Mouse (Mus musculus): ENCODE data around the gene Golga5. TPM values are rescaled to one million over a fixed set of nuclear protein-coding genes. Genes with fewer than 3 reads are reported as not detected.

Gene Golga5
- total and polyA plus RNA-seq, 3 experiments, result 25.9 to 29.3 TPM; not detected in 1

GRCm38 (mm10) chr12:102424456-102424855 lies 44.5 kb upstream of the Golga5 start:
- TF ChIP-seq KAT2A (conservative IDR thresholded peaks at IDR 0.05; ENCODE audit: low read depth, low read length) (no peak), MEF2A (IDR thresholded peaks at IDR 0.05; ENCODE audit: extremely low read depth, insufficient replicate concordance, low read depth, low read length, poor library complexity, severe bottlenecking) (0 out of 2 replicates have a peak, but pooled peaks have one; percentile 13), MAZ (IDR thresholded peaks at IDR 0.05; ENCODE audit: low read depth, low read length) (no peak)
- no peaks in the 10 kb centered on the region for H3K79me2 ChIP-seq (ENCODE audit: control insufficient read depth, insufficient read depth, low read length, poor library complexity)
- peaks cover 0 to 23% of the 10 kb centered on the region in 2 experiments; a peak in 2 of 4 replicates for H3K36me3 ChIP-seq (ENCODE audit: control insufficient read depth in 1 of 2, insufficient read depth in 2 of 2, low read length in 2 of 2)
- H3K4me1 ChIP-seq (ENCODE audit: control insufficient read depth in 1 of 2, insufficient read depth in 2 of 2, low read length in 2 of 2), result peaks cover 7 to 26% of the 10 kb centered on the region in 2 experiments
- H3K9ac ChIP-seq (ENCODE audit: control insufficient read depth, low read depth, low read length, poor library complexity, severe bottlenecking), result no peak overlapping the region
- no peak overlapping the region for H3K4me3 ChIP-seq (ENCODE audit: control insufficient read depth in 1 of 2, insufficient read depth in 1 of 2, low read depth in 2 of 2, low read length in 2 of 2)
- peak; percentile 52 for DNase-seq (ENCODE audit: low read depth, low spot score)
- H3K27me3 ChIP-seq (ENCODE audit: control insufficient read depth in 1 of 2, insufficient read depth in 2 of 2, low read length in 2 of 2), result no peaks in the 10 kb centered on the region
- H3K9me3 ChIP-seq (replicated peaks; ENCODE audit: insufficient read depth, low read length), result no peaks in the 10 kb centered on the region
- H3K27ac ChIP-seq (ENCODE audit: control insufficient read depth, low read depth, low read length), result peak overlapping the region; percentile 19

- peaks cover 7 to 25% of the 10 kb centered on the region in 2 experiments for H3K4me1 ChIP-seq (ENCODE audit: control insufficient read depth in 1 of 2, insufficient read depth in 2 of 2, low read length in 2 of 2)
- no peak overlapping the region for H3K9ac ChIP-seq (ENCODE audit: control insufficient read depth, low read depth, low read length, poor library complexity, severe bottlenecking)
- H3K36me3 ChIP-seq (ENCODE audit: control insufficient read depth in 1 of 2, insufficient read depth in 2 of 2, low read length in 2 of 2), result peaks cover 0 to 24% of the 10 kb centered on the region in 2 experiments; a peak in 2 of 4 replicates
- H3K27me3 ChIP-seq (ENCODE audit: control insufficient read depth in 1 of 2, insufficient read depth in 2 of 2, low read length in 2 of 2), result no peaks in the 10 kb centered on the region
- TF ChIP-seq CHD2 (IDR thresholded peaks at IDR 0.05; ENCODE audit: low read length) (no peak), MAX (IDR thresholded peaks at IDR 0.05; ENCODE audit: low read length) (no peak), POLR2A (IDR thresholded peaks at IDR 0.05; ENCODE audit: control insufficient read depth in 1 of 2, insufficient read depth in 1 of 2, low read depth in 1 of 2, low read length in 2 of 2, poor library complexity in 1 of 2) (no peak), POLR2AphosphoS2 (IDR thresholded peaks at IDR 0.05; ENCODE audit: low read length) (no peak), MYB (IDR thresholded peaks at IDR 0.05; ENCODE audit: low read depth, low read length) (no peak), MEF2A (IDR thresholded peaks at IDR 0.05; ENCODE audit: extremely low read depth, insufficient replicate concordance, low read depth, low read length, poor library complexity, severe bottlenecking) (no peak)
- 0 out of 2 replicates have a peak overlapping the region, but pooled peaks have one; percentile 21 for H3K27ac ChIP-seq (ENCODE audit: control insufficient read depth, low read depth, low read length)
- no peak for DNase-seq (ENCODE audit: low read depth, low spot score)
- no peaks in the 10 kb centered on the region for H3K9me3 ChIP-seq (replicated peaks; ENCODE audit: insufficient read depth, low read length)
- no peak overlapping the region for H3K4me3 ChIP-seq (ENCODE audit: control insufficient read depth in 1 of 2, insufficient read depth in 1 of 2, low read depth in 2 of 2, low read length in 2 of 2)
- H3K79me2 ChIP-seq (ENCODE audit: control insufficient read depth, insufficient read depth, low read length, poor library complexity), result no peaks in the 10 kb centered on the region
Observed at GRCm38 (mm10) chr12:102425048-102425578, 43.8 kb upstream of the Golga5 start.

- Histone ChIP-seq H3K27ac (ENCODE audit: control insufficient read depth, low read depth, low read length) (peak overlapping the region; percentile 75), H3K9me3 (replicated peaks; ENCODE audit: insufficient read depth, low read length) (no peaks in the 10 kb centered on the region), H3K36me3 (ENCODE audit: control insufficient read depth in 1 of 2, insufficient read depth in 2 of 2, low read length in 2 of 2) (peaks cover 0 to 22% of the 10 kb centered on the region in 2 experiments; a peak in 2 of 4 replicates), H3K4me3 (ENCODE audit: control insufficient read depth in 1 of 2, insufficient read depth in 1 of 2, low read depth in 2 of 2, low read length in 2 of 2) (no peak overlapping the region), H3K4me1 (ENCODE audit: control insufficient read depth in 1 of 2, insufficient read depth in 2 of 2, low read length in 2 of 2) (peaks cover 4 to 22% of the 10 kb centered on the region in 2 experiments; a peak in 3 of 4 replicates), H3K9ac (ENCODE audit: control insufficient read depth, low read depth, low read length, poor library complexity, severe bottlenecking) (peak overlapping the region; percentile 27), H3K79me2 (ENCODE audit: control insufficient read depth, insufficient read depth, low read length, poor library complexity) (no peaks in the 10 kb centered on the region), H3K27me3 (ENCODE audit: control insufficient read depth in 1 of 2, insufficient read depth in 2 of 2, low read length in 2 of 2) (no peaks in the 10 kb centered on the region)
- peak; percentile 87 for DNase-seq (ENCODE audit: low read depth, low spot score)
- no peak for TF ChIP-seq USF1 (IDR thresholded peaks at IDR 0.05; ENCODE audit: low read depth, low read length)
- TF ChIP-seq BHLHE40 (IDR thresholded peaks at IDR 0.05; ENCODE audit: borderline replicate concordance, low read depth, low read length), result no peak
- no peak for TF ChIP-seq CHD1 (IDR thresholded peaks at IDR 0.05; ENCODE audit: low read depth, low read length)
- TF ChIP-seq POLR2AphosphoS2 (IDR thresholded peaks at IDR 0.05; ENCODE audit: low read length), result no peak
- no peak for TF ChIP-seq USF2 (IDR thresholded peaks at IDR 0.05; ENCODE audit: borderline replicate concordance in 1 of 2, insufficient read depth in 1 of 2, low read depth in 1 of 2, low read length in 2 of 2)
- peak; percentile 81 to 88 for TF ChIP-seq EP300 (IDR thresholded peaks at IDR 0.05; ENCODE audit: low read depth in 1 of 2, low read length in 2 of 2)
- TF ChIP-seq GATA1 (IDR thresholded peaks at IDR 0.05; ENCODE audit: low read depth, low read length), result peak; percentile 81
- peak; percentile 78 for TF ChIP-seq TCF12 (IDR thresholded peaks at IDR 0.05; ENCODE audit: low read depth, low read length)
- TF ChIP-seq KAT2A (conservative IDR thresholded peaks at IDR 0.05; ENCODE audit: low read depth, low read length), result no peak
- TF ChIP-seq ETS1 (IDR thresholded peaks at IDR 0.05; ENCODE audit: low read depth, low read length), result peak; percentile 54; the same call in 1 of the 2 replicates
- TF ChIP-seq NELFE (IDR thresholded peaks at IDR 0.05; ENCODE audit: low read depth, low read length), result no peak
- TF ChIP-seq RCOR1 (IDR thresholded peaks at IDR 0.05; ENCODE audit: low read depth, low read length), result no peak
- no peak for TF ChIP-seq ZKSCAN1 (IDR thresholded peaks at IDR 0.05; ENCODE audit: low read depth, low read length)
- peak; percentile 57; the same call in 1 of the 2 replicates for TF ChIP-seq MXI1 (IDR thresholded peaks at IDR 0.05; ENCODE audit: low read depth, low read length)
- no peak for TF ChIP-seq HCFC1 (IDR thresholded peaks at IDR 0.05; ENCODE audit: low read depth, low read length)
- TF ChIP-seq NRF1 (IDR thresholded peaks at IDR 0.05; ENCODE audit: insufficient read depth, low read depth, low read length, poor library complexity, severe bottlenecking), result no peak
- TF ChIP-seq E2F4 (IDR thresholded peaks at IDR 0.05; ENCODE audit: borderline replicate concordance, low read depth, low read length), result no peak
- no peak for TF ChIP-seq ZC3H11A (IDR thresholded peaks at IDR 0.05; ENCODE audit: low read depth, low read length)
Observed at GRCm38 (mm10) chr12:102426285-102426684, 42.6 kb upstream of the Golga5 start.
